Mouse (Mus musculus): ENCODE data around the gene Zbtb18.

- no peak for TF ChIP-seq CTCF (IDR thresholded peaks at IDR 0.05)
- TF ChIP-seq POLR2A (IDR thresholded peaks at IDR 0.05; ENCODE audit: insufficient read depth, low read depth, low read length), result no peak
These were observed 31.3 kb upstream of the Zbtb18 start for GRCm38 (mm10) chr1:177410769-177411348.
